Mouse (Mus musculus) neutrophil, adult 59 days (primary cell): ENCODE data around the gene Gcsh. TPM values are rescaled to one million over a fixed set of nuclear protein-coding genes. Genes with fewer than 3 reads are reported as not detected.

Source experiments
- total RNA-seq, 2 experiments: library from RNA; stranded (reverse); gene quantifications; 1 replicate in 1 of 2; 2 replicates in 1 of 2; pipeline ENCODE4 v1.2.4; 2023

Gcsh gene
- total RNA-seq, result 1 to 10 TPM; 5.4 to 6.1 TPM

GRCm38 (mm10) chr8:116993095-116993867 is at the start of gene Gcsh:
Gcsh (minus strand) TSS chr8:116993537.

GRCm38 (mm10) chr8:116978631-116979256 is 14.6 kb downstream of the Gcsh start, which contains the start of gene 1700030J22Rik:
1700030J22Rik (minus strand) TSS chr8:116978959.

DNA sequence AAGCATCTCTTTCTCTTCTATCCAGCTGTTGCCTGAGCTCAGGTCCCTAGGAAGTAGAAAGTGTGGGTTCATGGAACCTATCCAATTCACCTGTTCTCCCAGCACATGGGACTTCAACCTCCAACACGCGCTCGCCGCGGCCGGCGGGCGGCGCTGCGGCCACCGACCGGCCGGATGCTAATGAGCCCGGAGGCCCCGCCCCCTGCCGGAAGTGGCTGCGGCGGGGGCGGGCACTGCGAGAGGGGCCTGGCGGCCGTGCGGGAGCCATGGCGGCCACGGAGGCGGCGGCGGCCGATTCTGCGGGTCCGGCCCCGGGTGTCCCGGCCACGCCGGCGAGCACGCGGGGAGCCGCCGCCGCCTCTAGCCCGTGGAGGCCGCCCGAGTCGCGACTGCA is 50.2 kb downstream of the Gcsh start, which contains the start of gene Atmin:
Gene Atmin (plus strand): TSS at position 233 of the 394 bp plus-strand sequence.

Other genes starting within 250 kb of the Gcsh start
- gene Cmc2, start 72.1 kb downstream of the Gcsh start, total RNA-seq, result 10 to 100 TPM in 1 of 2 experiments, 1 to 10 TPM in 1; 9.2 to 12.2 TPM
- 10 to 100 TPM; 15.8 to 15.9 TPM for gene Cenpn, start 71.8 kb downstream of the Gcsh start, total RNA-seq
- 10 to 100 TPM in 1 of 2 experiments, 1 to 10 TPM in 1; 7.8 to 11.0 TPM for gene Atmin, start 50.1 kb downstream of the Gcsh start, total RNA-seq
- gene 1700030J22Rik, start 14.6 kb downstream of the Gcsh start, total RNA-seq, result under 1 TPM; 0.16 to 0.42 TPM
- gene Pkd1l2, start 88.9 kb upstream of the Gcsh start, total RNA-seq, result under 1 TPM; 0.07 to 0.13 TPM
- gene Bco1, start 102.3 kb upstream of the Gcsh start, total RNA-seq, result not detected
- gene Gan, start 164.6 kb upstream of the Gcsh start, total RNA-seq, result 1 to 10 TPM; 5.2 to 5.4 TPM